Mouse (Mus musculus) kidney, adult 10 weeks (tissue): ENCODE measurements around the gene Gm48552. TPM values are rescaled to one million over a fixed set of nuclear protein-coding genes. Genes with fewer than 3 reads are reported as not detected.

Experiments used
- polyA plus RNA-seq: library from polyadenylated mRNA; stranded (reverse); fragments of 350-450 nt; fragmentation: Illumina TruSeq; extraction: RNeasy Lipid Tissue Mini Kit (QIAGEN cat#74804); gene quantifications from one replicate; pipeline ENCODE4 v1.2.3, GENCODE M21; 2014; ENCODE audit warnings: low read depth, low replicate concordance

The Gm48552 gene
- polyA plus RNA-seq = not detected

DNA sequence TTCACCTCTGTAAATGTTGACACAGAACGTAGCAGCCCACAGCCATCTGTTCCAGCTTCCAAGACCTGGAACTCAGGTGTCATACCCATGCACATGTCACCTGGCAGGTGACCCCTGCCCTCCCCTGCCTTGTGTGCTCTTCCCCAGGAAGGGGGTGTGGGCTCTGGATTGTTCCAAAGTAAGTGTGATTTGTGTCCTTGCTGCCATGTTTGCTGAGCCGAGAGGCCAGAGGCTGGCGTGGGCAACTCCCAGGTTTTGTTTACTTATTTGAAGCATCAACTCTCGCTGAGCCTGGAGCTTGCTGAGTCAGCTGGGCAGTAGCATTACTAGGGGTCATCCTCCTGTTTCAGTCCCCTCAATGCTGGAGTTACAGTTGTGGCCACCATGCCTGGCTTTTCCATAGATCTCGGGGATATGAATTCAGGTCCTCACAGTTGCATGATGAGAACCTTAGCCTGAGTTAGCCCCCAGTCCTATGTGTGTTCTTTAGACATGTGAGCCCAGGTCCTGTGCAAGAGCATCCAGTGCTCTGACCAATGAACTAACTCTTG lies at the start of gene Gm48552:
Gene Gm48552, plus strand, starts transcription at position 501 of the 551 bp plus-strand sequence.

DNA sequence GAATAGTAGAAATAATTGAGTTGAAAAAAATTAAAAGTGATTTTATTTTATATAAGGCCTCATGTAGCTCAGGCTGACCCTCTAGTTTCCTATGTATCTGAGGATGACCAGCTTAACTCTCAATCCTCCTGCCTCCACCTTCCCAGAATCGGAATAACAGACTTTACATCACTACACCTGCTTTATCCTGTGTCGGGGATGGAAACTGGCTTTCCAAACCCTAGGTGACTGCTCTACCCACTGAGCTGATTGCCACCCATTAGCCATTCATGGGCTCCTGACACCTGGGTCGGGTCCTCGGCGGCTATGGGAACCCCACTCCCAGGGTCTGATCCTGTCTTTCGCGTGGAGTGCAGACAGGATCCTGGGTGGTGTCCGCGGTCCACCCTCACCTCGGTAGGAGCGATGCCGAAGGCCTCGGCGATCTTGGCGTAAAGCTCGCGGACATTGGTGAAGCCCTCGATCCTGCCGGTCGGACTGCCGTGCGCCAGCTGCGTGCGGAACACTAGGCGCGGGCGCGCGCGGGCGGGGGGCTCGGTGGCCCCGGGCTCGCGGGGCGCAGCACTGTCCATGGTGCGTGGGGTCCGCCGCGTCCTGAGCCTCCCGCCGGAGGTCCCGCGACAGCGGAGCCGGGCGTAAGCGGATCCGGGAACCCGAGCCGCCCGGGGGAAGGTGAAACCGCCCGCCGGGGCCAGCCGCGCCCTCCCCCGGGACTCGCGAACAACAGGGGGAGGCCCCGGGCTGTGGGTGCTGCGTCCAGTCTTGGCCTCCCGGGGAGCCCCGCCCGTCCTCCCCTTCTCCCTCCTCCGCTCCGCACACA lies 45.9 kb upstream of the Gm48552 start, which contains the start of gene Gipc3:
Gene Gipc3, minus strand, starts transcription at position 581 of the 820 bp plus-strand sequence.

DNA sequence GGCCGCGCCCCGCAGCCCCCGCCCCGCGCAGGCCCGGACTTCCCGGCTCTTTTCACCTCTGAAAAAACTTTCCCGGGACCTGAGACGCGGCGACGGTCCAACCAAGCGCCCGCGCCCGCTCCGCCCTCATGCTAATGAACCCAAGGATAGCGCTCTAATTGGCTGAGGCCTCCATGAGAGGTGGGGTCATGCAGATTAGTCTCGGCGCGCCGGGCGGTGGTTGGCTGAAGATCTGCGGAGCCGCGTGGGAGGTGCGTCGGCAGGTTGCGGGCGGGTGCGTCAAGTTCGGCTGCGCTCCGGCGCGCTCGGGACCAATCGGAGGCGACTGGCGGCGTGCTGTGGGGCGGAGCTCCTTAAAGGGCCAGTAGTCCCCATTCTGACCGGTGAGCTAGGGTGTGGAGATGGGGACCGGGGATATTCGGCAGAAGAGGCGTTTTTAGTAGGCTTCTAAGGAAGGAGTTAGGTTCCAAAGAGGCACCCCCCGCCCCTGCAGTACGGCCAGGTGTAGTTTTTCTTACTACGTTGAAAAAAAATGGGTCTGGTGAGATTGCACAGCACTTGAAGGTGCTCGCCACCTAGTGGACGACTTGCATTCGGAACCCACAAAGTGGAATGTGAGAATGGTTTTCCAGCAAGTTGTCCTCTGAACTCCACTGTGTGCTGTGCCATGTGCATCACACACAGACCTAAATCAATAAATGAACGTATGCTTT lies 38.3 kb upstream of the Gm48552 start, which contains the start of gene Hmg20b:
Gene Hmg20b, minus strand, starts transcription at position 130 of the 713 bp plus-strand sequence.

DNA sequence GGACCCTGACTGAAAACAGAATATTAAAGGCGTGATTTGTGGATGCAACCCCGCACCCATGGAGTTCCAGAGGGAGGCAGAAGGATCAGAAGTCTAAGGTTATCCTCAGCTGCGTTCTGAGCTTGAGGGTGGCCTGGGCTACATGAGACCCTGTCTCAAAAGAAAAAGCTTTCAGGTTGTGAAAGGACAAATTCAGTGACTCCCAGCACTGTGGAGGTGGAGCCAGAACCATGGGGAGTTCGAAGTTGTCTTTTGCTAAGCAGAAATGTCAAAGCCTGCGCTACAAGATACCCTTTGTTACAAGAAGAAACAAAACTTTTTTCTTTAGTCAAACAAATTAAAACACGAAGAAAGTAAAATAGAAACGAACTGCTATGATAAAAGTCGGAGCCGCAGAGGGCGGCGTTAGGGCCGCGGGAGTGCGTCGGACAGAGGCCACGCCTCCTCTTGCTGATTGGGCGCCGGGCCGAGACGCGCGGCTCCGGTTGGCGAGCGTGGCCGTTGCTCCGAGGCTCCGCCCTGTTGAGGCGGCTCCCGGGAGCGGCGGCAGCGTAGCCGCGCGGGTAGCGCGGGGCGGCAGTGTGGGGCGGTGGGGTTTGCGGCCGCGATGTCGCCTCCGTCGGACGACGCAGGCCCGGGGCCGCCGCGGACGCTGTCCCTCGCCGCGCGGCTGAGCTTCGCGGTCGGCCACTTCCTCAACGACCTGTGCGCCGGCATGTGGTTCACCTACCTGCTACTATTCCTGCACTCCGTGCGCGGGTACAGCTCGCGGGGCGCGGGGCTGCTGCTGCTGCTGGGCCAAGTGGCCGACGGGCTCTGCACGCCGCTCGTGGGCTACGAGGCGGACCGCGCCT lies 31.6 kb upstream of the Gm48552 start, which contains the start of gene Mfsd12:
Gene Mfsd12, plus strand, starts transcription at position 501 of the 854 bp plus-strand sequence.

DNA sequence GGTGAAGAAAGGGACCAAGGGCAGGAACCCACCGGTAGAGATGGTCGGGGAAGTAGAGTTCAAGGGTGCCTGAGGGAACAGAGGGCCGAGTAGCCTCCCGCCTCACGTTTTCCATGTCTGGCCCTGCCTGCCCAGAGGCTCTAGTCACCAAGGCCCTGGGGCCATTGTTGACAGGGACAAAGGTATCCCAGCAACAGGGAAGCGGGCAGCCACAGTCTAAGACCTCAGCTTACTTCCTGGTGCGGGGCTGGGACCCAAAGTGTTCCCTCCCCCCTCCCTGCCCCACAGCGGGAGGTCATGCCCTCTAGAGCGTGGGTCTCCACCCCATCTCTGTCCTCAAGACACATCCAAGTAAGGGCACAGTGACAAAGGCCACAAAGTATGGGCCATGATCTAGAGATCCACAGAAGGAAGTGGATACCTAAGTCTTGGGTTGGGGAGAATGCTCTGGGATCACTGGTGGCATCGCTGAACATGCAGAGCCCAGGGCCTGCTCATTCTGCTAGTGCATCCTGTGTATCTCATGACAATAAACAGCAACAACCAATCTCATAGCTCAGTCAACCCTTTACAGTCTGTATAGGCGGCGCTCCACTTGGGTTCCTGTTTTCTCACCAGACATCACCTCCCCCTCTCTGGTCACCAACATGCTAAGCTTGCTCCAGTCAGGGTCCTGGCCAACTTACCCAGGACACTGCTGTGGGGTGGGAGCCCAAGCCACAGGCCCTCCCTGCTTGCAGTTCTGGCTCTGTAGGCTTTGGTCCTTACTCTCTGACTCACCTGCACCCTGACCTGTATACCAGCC lies 22.9 kb upstream of the Gm48552 start, which contains the start of gene 4930404N11Rik:
Gene 4930404N11Rik, minus strand, starts transcription at position 145 of the 805 bp plus-strand sequence.

DNA sequence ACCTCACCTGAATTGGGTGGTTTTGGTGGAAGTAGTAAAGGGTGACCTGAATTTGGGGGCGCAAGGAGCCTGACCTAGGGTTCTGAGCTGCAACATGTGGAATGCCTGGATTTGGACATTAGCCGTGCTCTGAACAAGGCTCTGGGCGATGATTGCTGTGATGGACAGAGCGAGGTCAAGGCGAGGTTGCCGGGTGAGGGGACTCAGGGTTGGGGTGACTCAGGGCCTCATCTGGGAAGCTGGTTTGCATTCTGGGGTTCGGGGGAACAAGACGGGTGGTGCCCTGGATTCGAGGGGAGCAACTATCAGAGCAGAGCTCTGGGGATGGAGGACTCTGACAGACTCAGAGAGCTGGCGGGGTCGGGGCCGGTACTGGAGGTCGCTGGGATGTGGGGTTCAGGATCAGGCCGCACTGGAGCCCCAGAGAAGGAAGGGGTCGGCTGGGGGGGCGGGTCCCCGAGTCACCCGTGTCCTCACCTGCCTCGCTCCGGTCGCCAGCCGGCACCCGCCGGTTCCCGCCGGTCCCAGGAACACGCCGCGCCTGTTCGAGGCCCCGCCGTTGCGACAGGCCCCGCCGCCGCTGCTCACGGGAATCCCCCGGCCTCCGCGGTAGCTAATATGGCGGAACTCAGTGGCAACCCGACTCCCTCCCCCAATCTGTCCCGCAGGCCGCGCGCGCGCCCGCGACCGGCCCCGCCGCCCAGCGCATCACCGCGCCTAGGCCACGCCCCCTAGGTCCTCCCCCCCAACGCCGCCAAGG lies 10.8 kb upstream of the Gm48552 start, which contains the start of gene Fzr1:
Gene Fzr1, minus strand, starts transcription at position 724 of the 760 bp plus-strand sequence.

DNA sequence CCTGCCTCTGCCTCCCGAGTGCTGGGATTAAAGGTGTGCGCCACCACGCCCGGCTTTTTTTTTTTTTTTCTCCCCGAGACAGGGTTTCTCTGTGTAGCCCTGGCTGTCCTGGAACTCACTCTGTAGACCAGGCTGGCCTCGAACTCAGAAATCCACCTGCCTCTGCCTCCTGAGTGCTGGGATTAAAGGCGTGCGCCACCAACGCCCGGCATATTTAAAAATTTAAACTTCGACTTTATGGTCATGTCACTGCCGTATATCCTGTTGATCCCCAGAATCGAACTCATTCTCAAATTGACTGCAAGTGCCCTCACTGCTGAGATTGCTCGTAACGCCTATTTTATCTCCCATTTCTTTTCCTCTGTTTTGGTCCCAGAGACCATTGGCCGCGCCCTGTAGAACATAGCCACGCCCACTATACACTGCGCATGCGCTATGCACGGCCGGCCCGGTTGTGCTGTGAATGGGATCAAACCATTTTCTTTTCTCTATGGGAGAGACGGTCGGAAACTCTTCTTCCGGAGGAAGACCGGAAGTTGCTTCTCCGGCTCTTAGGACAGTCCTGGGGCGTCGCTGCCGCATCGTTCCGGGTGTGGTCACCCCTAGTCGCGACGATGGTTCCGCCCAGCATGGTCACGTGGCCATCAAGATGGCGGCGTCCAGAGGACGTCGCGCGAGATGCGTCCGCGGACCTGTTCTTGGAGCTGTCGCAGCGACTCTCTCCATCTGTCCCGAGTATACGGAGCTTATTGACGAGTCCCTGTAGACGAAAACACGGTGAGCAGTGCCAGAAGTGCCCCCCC lies 4.8 kb upstream of the Gm48552 start, which contains the start of the genes Dohh and Gm48551:
Gene Dohh, plus strand, starts transcription at position 627 of the 803 bp plus-strand sequence.
Gene Gm48551, plus strand, starts transcription at position 665 of the 803 bp plus-strand sequence.

DNA sequence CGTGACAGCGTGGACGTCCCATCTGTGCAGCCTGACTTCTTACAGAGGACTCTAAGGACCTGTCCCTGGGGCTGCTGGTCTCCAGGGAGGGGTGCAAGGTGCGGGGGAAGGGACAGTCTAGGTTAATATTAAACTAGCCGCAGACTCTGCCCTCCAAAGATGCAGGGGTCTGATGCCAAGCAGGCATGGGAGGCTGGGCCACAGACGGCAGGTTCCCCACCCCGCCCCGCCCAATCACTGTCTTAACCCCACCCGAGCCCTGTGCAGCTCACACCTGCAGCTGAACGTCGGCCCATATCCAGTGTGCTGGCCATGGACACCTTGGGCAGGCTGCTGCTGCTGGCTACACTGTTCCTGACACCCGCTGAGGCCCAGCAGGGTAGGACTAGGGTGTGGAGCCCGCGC lies 4.0 kb downstream of the Gm48552 start, which contains the start of gene Smim24:
Gene Smim24, plus strand, starts transcription at position 271 of the 405 bp plus-strand sequence.

Other genes with a start within 250 kb of the Gm48552 start
- gene Pias4, start 221.1 kb upstream of the Gm48552 start, polyA plus RNA-seq = not detected
- 6.2 TPM for gene Eef2, start 212.4 kb upstream of the Gm48552 start, polyA plus RNA-seq
- gene Dapk3, start 206.0 kb upstream of the Gm48552 start, polyA plus RNA-seq = not detected
- gene 4930442H23Rik, start 205.2 kb upstream of the Gm48552 start, polyA plus RNA-seq = not detected
- not detected for gene Nmrk2, start 187.0 kb upstream of the Gm48552 start, polyA plus RNA-seq
- gene Atcay, start 158.2 kb upstream of the Gm48552 start, polyA plus RNA-seq = not detected
- 0.20 TPM for gene Zfr2, start 155.8 kb upstream of the Gm48552 start, polyA plus RNA-seq
- not detected for gene Matk, start 136.1 kb upstream of the Gm48552 start, polyA plus RNA-seq
- 1.6 TPM for gene Mrpl54, start 122.1 kb upstream of the Gm48552 start, polyA plus RNA-seq
- gene Apba3, start 122.0 kb upstream of the Gm48552 start, polyA plus RNA-seq = not detected
- 2.5 TPM for gene Tjp3, start 97.4 kb upstream of the Gm48552 start, polyA plus RNA-seq
- gene Pip5k1c, start 96.0 kb upstream of the Gm48552 start, polyA plus RNA-seq = 1.1 TPM
- 0.16 TPM for gene Cactin, start 67.9 kb upstream of the Gm48552 start, polyA plus RNA-seq
- not detected for gene Tbxa2r, start 60.3 kb upstream of the Gm48552 start, polyA plus RNA-seq
- gene Gipc3, start 45.7 kb upstream of the Gm48552 start, polyA plus RNA-seq = not detected
- 5.1 TPM for gene Hmg20b, start 38.5 kb upstream of the Gm48552 start, polyA plus RNA-seq
- gene Mfsd12, start 31.5 kb upstream of the Gm48552 start, polyA plus RNA-seq = 0.24 TPM
- gene 4930404N11Rik, start 23.2 kb upstream of the Gm48552 start, polyA plus RNA-seq = not detected
- not detected for gene Fzr1, start 10.5 kb upstream of the Gm48552 start, polyA plus RNA-seq
- gene Dohh, start 4.6 kb upstream of the Gm48552 start, polyA plus RNA-seq = not detected
- gene Gm48551, start 4.5 kb upstream of the Gm48552 start, polyA plus RNA-seq = not detected
- 25.1 TPM for gene Smim24, start 4.0 kb downstream of the Gm48552 start, polyA plus RNA-seq
- gene Nfic, start 66.6 kb downstream of the Gm48552 start, polyA plus RNA-seq = 11.8 TPM
- not detected for gene Celf5, start 93.7 kb downstream of the Gm48552 start, polyA plus RNA-seq
- gene Ncln, start 107.4 kb downstream of the Gm48552 start, polyA plus RNA-seq = 0.53 TPM
- not detected for gene S1pr4, start 111.1 kb downstream of the Gm48552 start, polyA plus RNA-seq
- gene Gna15, start 135.2 kb downstream of the Gm48552 start, polyA plus RNA-seq = not detected
- 2.5 TPM for gene Gna11, start 156.2 kb downstream of the Gm48552 start, polyA plus RNA-seq
- 18.4 TPM for gene Aes, start 170.5 kb downstream of the Gm48552 start, polyA plus RNA-seq
- gene Tle2, start 185.6 kb downstream of the Gm48552 start, polyA plus RNA-seq = 6.3 TPM
- 0.73 TPM for gene Tle6, start 212.1 kb downstream of the Gm48552 start, polyA plus RNA-seq
- gene BC025920, start 217.3 kb downstream of the Gm48552 start, polyA plus RNA-seq = 2.3 TPM
- gene Sirt6, start 238.8 kb downstream of the Gm48552 start, polyA plus RNA-seq = not detected
- gene Ankrd24, start 239.5 kb downstream of the Gm48552 start, polyA plus RNA-seq = 2.0 TPM